Mouse (Mus musculus) 3134 (cell line): ENCODE measurements around the gene Shox2.

Source experiments
- DNase-seq: peaks from one replicate; pipeline ENCODE4 v3.0.0-alpha.2; 2011; ENCODE audit warnings: low spot score; ENCODE audit not compliant: insufficient read length; ENCODE audit errors: extremely low read depth

The Shox2 gene

DNA sequence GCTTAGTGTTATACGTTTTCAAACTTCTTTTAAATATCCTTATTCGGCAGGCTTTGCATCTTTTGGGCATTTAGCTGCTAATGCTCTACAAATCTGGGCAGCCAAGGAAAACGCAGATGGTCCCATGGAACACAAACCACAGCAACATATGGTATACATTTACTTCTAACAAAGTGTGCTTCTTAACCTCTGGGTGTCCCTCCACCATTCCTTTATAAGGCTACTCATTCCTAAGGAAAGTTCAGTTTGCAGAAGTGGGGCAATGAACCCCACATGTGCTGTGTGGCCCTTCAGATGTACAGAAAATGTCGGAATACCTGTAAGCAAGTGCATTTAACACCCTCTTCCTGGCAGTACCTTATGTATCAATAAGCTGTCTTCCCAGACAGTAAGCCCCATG lies 14.1 kb downstream of the Shox2 start:
- no peak for DNase-seq

DNA sequence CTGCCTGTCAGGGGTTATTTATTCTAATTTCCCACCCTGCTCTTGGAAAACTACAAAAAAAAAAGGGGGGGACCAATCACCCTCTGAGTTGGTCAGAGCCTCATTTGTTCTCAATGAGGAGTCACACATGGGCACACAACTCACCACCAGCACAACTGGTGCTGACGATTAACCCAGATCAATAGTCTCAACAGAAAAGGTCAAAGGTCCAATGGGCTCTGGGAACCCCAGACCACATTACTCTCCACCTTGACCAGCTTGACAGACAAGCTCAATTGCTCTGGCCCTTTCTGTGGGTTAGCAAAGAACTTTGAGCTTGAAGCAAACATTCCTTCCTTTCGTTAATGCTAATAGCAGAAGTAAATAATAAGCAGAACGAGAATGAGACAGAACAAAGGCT lies 16.7 kb downstream of the Shox2 start:
- no peak for DNase-seq

DNA sequence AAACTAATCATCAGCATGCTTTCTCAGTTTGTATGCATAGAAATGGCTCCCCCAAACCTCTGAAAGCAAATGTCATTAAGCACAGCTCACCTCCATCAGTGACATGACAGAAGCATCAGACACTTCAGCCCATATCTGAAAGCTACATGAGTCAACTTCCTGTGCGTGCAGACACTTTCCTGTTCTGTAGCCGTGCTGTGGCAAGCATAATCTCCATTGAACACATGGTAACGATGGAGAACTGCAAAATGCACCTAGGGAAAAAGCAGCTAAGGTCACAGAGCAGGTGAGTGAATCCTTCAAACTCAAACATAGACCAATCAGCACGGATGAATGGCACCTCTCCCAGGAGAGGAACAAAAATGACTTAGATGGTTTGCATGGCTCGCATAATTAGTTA lies 21.6 kb downstream of the Shox2 start:
- no peak for DNase-seq

DNA sequence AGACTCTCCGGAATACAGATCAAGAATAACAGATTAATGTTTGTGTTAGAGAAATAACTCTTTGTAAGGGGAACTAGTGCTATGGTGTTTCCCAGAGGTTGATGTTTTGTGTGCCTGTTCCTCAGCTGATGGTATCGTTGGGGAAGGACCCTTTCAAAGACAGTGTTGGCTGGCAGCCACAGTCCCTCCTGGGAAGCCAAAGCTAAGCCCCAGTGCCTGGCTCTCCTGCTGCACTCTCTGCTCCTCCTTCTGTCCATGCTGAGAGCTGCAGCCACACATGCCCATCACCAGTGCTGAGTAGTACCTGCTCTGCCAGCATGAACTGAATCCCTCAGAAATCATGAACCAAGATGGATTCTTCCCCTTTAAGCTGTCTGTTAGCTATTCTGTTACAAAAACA lies 26.4 kb downstream of the Shox2 start:
- DNase-seq = no peak

DNA sequence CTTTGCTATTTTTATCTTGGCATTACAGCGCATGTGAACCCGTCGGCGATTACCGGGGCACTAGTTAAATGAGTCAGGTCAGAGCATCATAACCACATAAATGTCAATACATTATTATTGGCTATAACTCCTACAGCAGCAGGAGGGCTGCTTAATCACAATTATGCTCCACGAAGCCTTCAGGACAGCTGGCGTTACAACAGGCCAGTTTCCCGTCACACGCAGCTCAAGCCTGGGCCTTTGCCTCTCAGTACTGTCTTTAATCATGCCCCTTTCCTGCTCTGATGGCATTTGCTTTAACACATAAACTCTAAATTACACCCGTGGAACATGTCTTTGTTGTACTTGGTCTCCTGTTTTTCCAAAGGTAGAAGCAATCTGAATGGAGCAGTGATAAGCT lies 41.9 kb downstream of the Shox2 start:
- no peak for DNase-seq

DNA sequence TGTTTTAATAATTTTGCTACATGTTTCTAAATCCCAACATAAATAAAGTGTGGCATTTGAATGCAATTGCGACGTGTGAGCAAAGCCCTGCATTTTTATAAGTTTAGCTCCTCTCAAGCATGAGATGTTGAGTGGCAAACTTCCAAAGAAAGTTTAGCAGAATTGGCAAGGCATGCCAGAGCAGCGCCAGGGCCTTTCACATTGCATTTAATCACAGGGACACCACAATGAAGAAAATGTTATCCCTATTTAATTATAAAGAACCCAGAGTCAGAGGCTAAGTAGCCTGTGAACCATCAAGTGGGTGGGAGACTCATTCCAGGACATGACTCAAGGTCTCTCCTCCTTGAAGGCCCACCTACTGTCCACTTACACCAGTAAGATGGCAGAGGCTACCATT lies 59.1 kb downstream of the Shox2 start:
- DNase-seq = no peak
